Mouse (Mus musculus) bone marrow, adult 2 months (tissue): ENCODE data around the gene Rab4a. TPM values are rescaled to one million over a fixed set of nuclear protein-coding genes. Genes with fewer than 3 reads are reported as not detected.

Experiments
- H3K27ac ChIP-seq: fragments of 200-500 bp; 2 replicates; pipeline ENCODE4 v1.5.1; 2012; ENCODE audit warnings: low read depth, mild to moderate bottlenecking, control low read depth, inconsistent platforms, low read length; ENCODE audit not compliant: control insufficient read depth, poor library complexity, insufficient read depth
- H3K4me1 ChIP-seq: fragments of 200-500 bp; 2 replicates; pipeline ENCODE4 v1.6.1; 2011; ENCODE audit warnings: low read length; ENCODE audit not compliant: control insufficient read depth, insufficient read depth
- H3K4me3 ChIP-seq: fragments of 200-500 bp; replicated peaks from 2 replicates; pipeline ENCODE3; 2011; ENCODE audit warnings: mild to moderate bottlenecking, low read depth, low read length, control low read depth; ENCODE audit not compliant: control insufficient read depth
- CTCF ChIP-seq: fragments of 200-500 bp; IDR thresholded peaks from 2 replicates; pipeline ENCODE4 v1.5.1; 2011; ENCODE audit warnings: low read length, control low read depth; ENCODE audit not compliant: control insufficient read depth, insufficient read depth
- POLR2A ChIP-seq: fragments of 200-500 bp; IDR thresholded peaks from 2 replicates; pipeline ENCODE4 v1.6.1; 2011; ENCODE audit warnings: low read depth, mild to moderate bottlenecking, control low read depth, low read length, borderline replicate concordance; ENCODE audit not compliant: control insufficient read depth
- WGBS: fragments of 180-500 bp; shearing (Covaris S2); methylation state at CpG from one replicate; pipeline ENCODE4 v1.1.7; 2018; 5-methylcytosine and 5-hydroxymethylcytosine counted together
- polyA plus RNA-seq: library from polyadenylated mRNA; stranded (reverse); fragments of >200 nt; gene quantifications from 2 replicates; pipeline ENCODE4 v1.2.4, GENCODE M21; 2011; ENCODE audit warnings: low replicate concordance; ENCODE audit not compliant: missing spikeins, insufficient read depth, insufficient read length

Rab4a gene
- polyA plus RNA-seq, 1 experiment: 9.1 TPM

DNA sequence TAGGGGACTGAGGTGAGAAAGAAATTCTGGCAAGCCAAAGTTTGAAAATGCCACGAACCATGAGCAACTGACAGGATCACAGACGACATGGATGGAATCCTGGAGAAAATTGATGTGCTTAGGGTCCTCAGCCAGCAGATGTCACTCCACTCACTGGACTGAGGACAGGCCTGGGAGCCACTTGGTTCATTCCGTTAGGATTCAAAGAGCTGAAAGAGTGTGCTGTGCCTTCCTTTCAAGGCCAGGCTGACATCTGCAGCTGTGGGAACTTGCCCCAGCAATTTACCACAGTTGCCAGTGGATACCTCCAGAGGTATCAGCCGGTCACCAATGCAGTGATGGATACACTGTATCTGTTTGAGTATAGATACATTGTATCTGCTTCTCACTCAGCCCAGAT lies 41.1 kb upstream of the Rab4a start:
- 60% methylated on average over 4 of the region's 4 CpGs for WGBS
- Histone ChIP-seq H3K27ac (no peak overlapping the region), H3K4me1 (peaks cover 5% of the 10 kb centered on the region), H3K4me3 (no peak overlapping the region)
- TF ChIP-seq POLR2A (no peak), CTCF (no peak)

GRCm38 (mm10) chr8:123766516-123766915 lies 39.3 kb upstream of the Rab4a start:
- Histone ChIP-seq H3K27ac (no peak overlapping the region), H3K4me1 (peaks cover 5% of the 10 kb centered on the region), H3K4me3 (no peak overlapping the region)
- no peak for TF ChIP-seq CTCF
- TF ChIP-seq POLR2A: no peak
- 68% methylated on average over 4 of the region's 4 CpGs for WGBS

GRCm38 (mm10) chr8:123767874-123768273 lies 37.9 kb upstream of the Rab4a start:
- Histone ChIP-seq H3K27ac (0 out of 2 replicates have a peak overlapping the region, but pooled peaks have one; percentile 10), H3K4me3 (no peak overlapping the region), H3K4me1 (peaks cover 5% of the 10 kb centered on the region)
- TF ChIP-seq CTCF (no peak), POLR2A (no peak)
- 77% methylated on average over 8 of the region's 8 CpGs for WGBS

- Histone ChIP-seq H3K4me3 (no peak overlapping the region), H3K27ac (no peak overlapping the region), H3K4me1 (peaks cover 5% of the 10 kb centered on the region)
- WGBS: 47% methylated on average over 16 of the region's 16 CpGs
- TF ChIP-seq CTCF (peak; percentile 63), POLR2A (no peak)
Measured at GRCm38 (mm10) chr8:123768492-123769356, 37.1 kb upstream of the Rab4a start.

- H3K27ac ChIP-seq: no peak overlapping the region
- H3K4me3 ChIP-seq: no peak overlapping the region
- peaks cover 3% of the 10 kb centered on the region; the same call in 1 of the 2 replicates for H3K4me1 ChIP-seq
- TF ChIP-seq POLR2A (no peak), CTCF (no peak)
- 81% methylated on average over 12 of the region's 12 CpGs for WGBS
Measured at GRCm38 (mm10) chr8:123773468-123773867, 32.3 kb upstream of the Rab4a start.

DNA sequence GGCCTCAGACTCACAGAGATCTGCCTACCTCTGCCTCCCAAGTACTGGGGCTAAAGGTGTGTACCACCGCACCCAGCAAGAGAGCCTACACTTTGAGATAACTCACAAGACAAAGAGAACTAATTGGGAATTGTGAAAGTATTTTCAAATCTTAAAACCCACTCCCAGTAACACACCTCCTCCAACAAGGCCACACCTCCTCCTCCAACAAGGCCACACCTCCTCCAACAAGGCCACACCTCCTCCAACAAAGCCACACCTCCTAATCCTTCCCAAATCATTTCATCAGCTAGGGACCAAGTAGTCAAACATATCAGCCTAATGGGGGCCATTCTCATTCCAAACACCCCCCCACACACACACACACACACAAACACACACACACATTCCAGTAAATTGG lies 31.3 kb upstream of the Rab4a start:
- TF ChIP-seq POLR2A (no peak), CTCF (no peak)
- 89% methylated on average over 1 of the region's 1 CpGs for WGBS

DNA sequence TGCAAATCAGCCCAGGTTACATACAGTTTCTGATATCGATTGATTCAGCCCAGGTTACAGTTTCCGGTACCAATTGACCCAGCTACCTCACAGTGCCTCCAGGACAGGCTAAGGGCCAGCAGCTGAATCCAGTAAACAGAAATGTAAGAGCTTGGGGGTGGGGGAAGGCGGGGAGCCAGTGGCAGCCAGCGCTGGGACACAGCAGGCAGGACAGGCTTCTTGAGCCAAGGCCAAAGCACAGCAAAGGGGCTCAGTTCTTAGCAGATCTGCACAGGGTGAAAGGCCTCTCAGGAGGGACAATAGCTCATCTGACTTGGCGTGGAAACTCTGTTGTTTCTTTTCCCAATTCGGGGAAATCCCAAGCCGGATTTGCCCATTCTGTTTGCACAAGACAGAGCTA lies 28.5 kb upstream of the Rab4a start:
- no peaks in the 10 kb centered on the region for H3K4me1 ChIP-seq
- no peak overlapping the region for H3K27ac ChIP-seq
- WGBS: 74% methylated on average over 7 of the region's 7 CpGs
- no peak overlapping the region for H3K4me3 ChIP-seq
- TF ChIP-seq POLR2A (no peak), CTCF (no peak)

More for the DNA sequence above, 31.3 kb upstream of the Rab4a start:
- Histone ChIP-seq H3K4me1 (no peaks in the 10 kb centered on the region), H3K27ac (no peak overlapping the region), H3K4me3 (no peak overlapping the region)

- TF ChIP-seq CTCF: no peak
- TF ChIP-seq POLR2A: no peak
- Histone ChIP-seq H3K4me3 (no peak overlapping the region), H3K4me1 (no peaks in the 10 kb centered on the region), H3K27ac (no peak overlapping the region)
- 40% methylated on average over 3 of the region's 3 CpGs for WGBS
Measured at GRCm38 (mm10) chr8:123780471-123780870, 25.3 kb upstream of the Rab4a start.

GRCm38 (mm10) chr8:123781256-123781655 lies 24.5 kb upstream of the Rab4a start:
- Histone ChIP-seq H3K4me3 (no peak overlapping the region), H3K27ac (no peak overlapping the region), H3K4me1 (no peaks in the 10 kb centered on the region)
- TF ChIP-seq CTCF: no peak
- 63% methylated on average over 8 of the region's 8 CpGs for WGBS
